Mouse (Mus musculus) liver, postnatal 0 days (tissue): ENCODE results near the gene Psmd3. TPM values are rescaled to one million over a fixed set of nuclear protein-coding genes. Genes with fewer than 3 reads are reported as not detected.

Experiments used
- ATAC-seq: fragments of 200-750 bp; cut with Nextera tagmentation; 2 replicates; pipeline ENCODE4 v1.8.0; 2017; ENCODE audit warnings: mild to moderate bottlenecking, moderate library complexity
- DNase-seq: peaks from one replicate; pipeline ENCODE4 v3.0.0-alpha.2; 2016
- H3K27ac ChIP-seq: fragments of 300-500 bp; sonication (generic); 2 replicates; pipeline ENCODE4 v1.5.1; 2014; ENCODE audit warnings: antibody characterized with exemption, moderate library complexity, mild to moderate bottlenecking, low read depth
- H3K27me3 ChIP-seq: fragments of 300-500 bp; sonication (generic); 2 replicates; pipeline ENCODE4 v1.6.1; 2014; ENCODE audit warnings: low read length, control low read depth, mixed read lengths; ENCODE audit not compliant: insufficient read depth
- H3K36me3 ChIP-seq: fragments of 300-500 bp; sonication (generic); replicated peaks from 2 replicates; pipeline ENCODE4 v1.6.1; 2014; ENCODE audit warnings: mild to moderate bottlenecking, control low read depth, low read length, moderate library complexity, mixed read lengths; ENCODE audit not compliant: insufficient read depth
- H3K4me1 ChIP-seq: fragments of 300-500 bp; sonication (generic); 2 replicates; pipeline ENCODE4 v1.6.1; 2014; ENCODE audit warnings: antibody characterized with exemption, mild to moderate bottlenecking, control low read depth; ENCODE audit not compliant: insufficient read depth
- H3K4me2 ChIP-seq: fragments of 300-500 bp; sonication (generic); 2 replicates; pipeline ENCODE4 v1.6.1; 2014; ENCODE audit warnings: low read depth, mild to moderate bottlenecking, low read length, moderate library complexity, mixed read lengths
- H3K4me3 ChIP-seq: fragments of 300-500 bp; sonication (generic); 2 replicates; pipeline ENCODE4 v1.5.1; 2014; ENCODE audit warnings: low read depth, low read length
- H3K9ac ChIP-seq: fragments of 300-500 bp; sonication (generic); replicated peaks from 2 replicates; pipeline ENCODE4 v1.6.1; 2014; ENCODE audit warnings: mild to moderate bottlenecking, moderate library complexity
- H3K9me3 ChIP-seq: fragments of 300-500 bp; sonication (generic); 2 replicates; pipeline ENCODE4 v1.6.1; 2016; ENCODE audit warnings: mild to moderate bottlenecking, control low read depth, low read length, mixed read lengths
- CTCF ChIP-seq: sonication (generic); IDR thresholded peaks from 2 replicates; pipeline ENCODE4 v1.5.1; 2016; ENCODE audit warnings: antibody characterized with exemption, low read depth
- EP300 ChIP-seq: IDR thresholded peaks from 2 replicates; pipeline ENCODE4 v1.6.1; 2016; ENCODE audit warnings: antibody characterized with exemption, low read depth, mild to moderate bottlenecking
- WGBS: fragments of 180-500 bp; shearing (Covaris S2); extraction: QIAGEN DNeasy Blood & Tissue Kit; methylation state at CpG from one replicate; pipeline ENCODE4 v1.1.7; 2014; ENCODE audit not compliant: insufficient replicate concordance; 5-methylcytosine and 5-hydroxymethylcytosine counted together
- polyA plus RNA-seq: library from polyadenylated mRNA; unstranded; fragments of >200 nt; fragmentation: Nextera tagmentation; extraction: Ambion mirVana; gene quantifications from 2 replicates; pipeline ENCODE4 v1.2.1, GENCODE M21; 2015

The Psmd3 gene
- polyA plus RNA-seq, 1 experiment from 2014 or later: 71.0 TPM

- peaks cover 31% of the 10 kb centered on the region for H3K36me3 ChIP-seq
- DNase-seq (no peak), ATAC-seq (peak; percentile 31)
- H3K4me1 ChIP-seq: peaks cover 6% of the 10 kb centered on the region; the same call in 1 of the 2 replicates
- peak overlapping the region; percentile 85 for H3K27ac ChIP-seq
- TF ChIP-seq CTCF: no peak
- no peak for TF ChIP-seq EP300
- H3K4me2 ChIP-seq: peak overlapping the region; percentile 70
- H3K9me3 ChIP-seq: no peaks in the 10 kb centered on the region
- peak overlapping the region; percentile 91 for H3K4me3 ChIP-seq
- under 1% methylated on average over 22 of the region's 23 CpGs for WGBS
- peak overlapping the region; percentile 98 for H3K9ac ChIP-seq
- H3K27me3 ChIP-seq: no peaks in the 10 kb centered on the region
Measured at GRCm38 (mm10) chr11:98682811-98683210, 457 bp downstream of the Psmd3 start.

GRCm38 (mm10) chr11:98685642-98686041, 3.3 kb downstream of the Psmd3 start:
- peaks cover 50% of the 10 kb centered on the region for H3K36me3 ChIP-seq
- TF ChIP-seq EP300: no peak
- TF ChIP-seq CTCF: no peak
- 79% methylated on average over 9 of the region's 9 CpGs for WGBS

GRCm38 (mm10) chr11:98686976-98687375, 4.6 kb downstream of the Psmd3 start:
- 83% methylated on average over 4 of the region's 4 CpGs for WGBS
- Histone ChIP-seq H3K27ac (no peak overlapping the region), H3K4me1 (peaks cover 6% of the 10 kb centered on the region; the same call in 1 of the 2 replicates), H3K4me3 (no peak overlapping the region), H3K9me3 (no peaks in the 10 kb centered on the region), H3K36me3 (peaks cover 64% of the 10 kb centered on the region), H3K4me2 (no peak overlapping the region), H3K9ac (no peak overlapping the region), H3K27me3 (no peaks in the 10 kb centered on the region)
- ATAC-seq: no peak
- no peak for TF ChIP-seq EP300
- TF ChIP-seq CTCF: no peak
- no peak for DNase-seq

More at GRCm38 (mm10) chr11:98685642-98686041, 3.3 kb downstream of the Psmd3 start:
- peaks cover 6% of the 10 kb centered on the region; the same call in 1 of the 2 replicates for H3K4me1 ChIP-seq
- no peaks in the 10 kb centered on the region for H3K9me3 ChIP-seq
- H3K4me2 ChIP-seq: no peak overlapping the region
- H3K4me3 ChIP-seq: no peak overlapping the region
- DNase-seq (no peak), ATAC-seq (no peak)
- no peak overlapping the region for H3K27ac ChIP-seq
- H3K9ac ChIP-seq: no peak overlapping the region
- H3K27me3 ChIP-seq: no peaks in the 10 kb centered on the region

- ATAC-seq: no peak
- no peak overlapping the region for H3K4me2 ChIP-seq
Measured at GRCm38 (mm10) chr11:98688009-98688408, 5.7 kb downstream of the Psmd3 start.

GRCm38 (mm10) chr11:98693201-98693600, 10.8 kb downstream of the Psmd3 start:
- H3K9me3 ChIP-seq: no peaks in the 10 kb centered on the region
- H3K9ac ChIP-seq: no peak overlapping the region
- no peak overlapping the region for H3K4me2 ChIP-seq
- DNase-seq: no peak
- H3K4me3 ChIP-seq: no peak overlapping the region
- peaks cover 61% of the 10 kb centered on the region for H3K36me3 ChIP-seq
- H3K4me1 ChIP-seq: no peaks in the 10 kb centered on the region
- WGBS: 62% methylated on average over 13 of the region's 13 CpGs
- TF ChIP-seq EP300: no peak
- no peak for TF ChIP-seq CTCF
- H3K27me3 ChIP-seq: no peaks in the 10 kb centered on the region
- ATAC-seq: no peak
- H3K27ac ChIP-seq: no peak overlapping the region

More at GRCm38 (mm10) chr11:98688009-98688408, 5.7 kb downstream of the Psmd3 start:
- Histone ChIP-seq H3K9ac (no peak overlapping the region), H3K9me3 (no peaks in the 10 kb centered on the region), H3K27ac (no peak overlapping the region), H3K4me1 (peaks cover 6% of the 10 kb centered on the region; the same call in 1 of the 2 replicates), H3K36me3 (peaks cover 66% of the 10 kb centered on the region), H3K4me3 (no peak overlapping the region), H3K27me3 (no peaks in the 10 kb centered on the region)
- no peak for TF ChIP-seq EP300
- no peak for TF ChIP-seq CTCF
- WGBS: 78% methylated on average over 8 of the region's 8 CpGs
- no peak for DNase-seq

GRCm38 (mm10) chr11:98693746-98694145, 11.4 kb downstream of the Psmd3 start:
- H3K36me3 ChIP-seq: peaks cover 58% of the 10 kb centered on the region
- WGBS: 88% methylated on average over 9 of the region's 9 CpGs
- no peak overlapping the region for H3K4me2 ChIP-seq
- no peak for ATAC-seq
- no peak overlapping the region for H3K27ac ChIP-seq
- H3K27me3 ChIP-seq: no peaks in the 10 kb centered on the region
- DNase-seq: no peak
- TF ChIP-seq CTCF (no peak), EP300 (no peak)
- H3K4me3 ChIP-seq: no peak overlapping the region
- H3K9me3 ChIP-seq: no peaks in the 10 kb centered on the region
- no peak overlapping the region for H3K9ac ChIP-seq
- H3K4me1 ChIP-seq: no peaks in the 10 kb centered on the region
